Mouse (Mus musculus) embryonic facial prominence, embryonic 10.5 days (tissue): ENCODE measurements around the gene Lama4. TPM values are rescaled to one million over a fixed set of nuclear protein-coding genes. Genes with fewer than 3 reads are reported as not detected.

Experiments
- DNase-seq: peaks from one replicate; pipeline ENCODE4 v3.0.0-alpha.2; 2017; ENCODE audit warnings: low spot score
- H3K27ac ChIP-seq: fragments of 300-500 bp; sonication (generic); replicated peaks from 2 replicates; pipeline ENCODE4 v1.5.1; 2016; ENCODE audit warnings: mild to moderate bottlenecking
- H3K27me3 ChIP-seq: fragments of 300-500 bp; sonication (generic); replicated peaks from 2 replicates; pipeline ENCODE4 v1.6.1; 2016; ENCODE audit warnings: low read depth, mild to moderate bottlenecking; ENCODE audit not compliant: poor library complexity, severe bottlenecking
- H3K36me3 ChIP-seq: fragments of 300-500 bp; sonication (generic); replicated peaks from 2 replicates; pipeline ENCODE4 v1.6.1; 2016; ENCODE audit warnings: mild to moderate bottlenecking, moderate library complexity
- H3K4me1 ChIP-seq: fragments of 300-500 bp; sonication (generic); 2 replicates; pipeline ENCODE4 v1.6.1; 2016
- H3K4me3 ChIP-seq: fragments of 300-500 bp; sonication (generic); 2 replicates; pipeline ENCODE4 v1.5.1; 2016; ENCODE audit warnings: mild to moderate bottlenecking, moderate library complexity
- H3K9me3 ChIP-seq: fragments of 300-500 bp; sonication (generic); 2 replicates; pipeline ENCODE4 v1.6.1; 2016; ENCODE audit warnings: mild to moderate bottlenecking
- WGBS: fragments of 180-500 bp; shearing (Covaris S2); methylation state at CpG from one replicate; pipeline ENCODE4 v1.1.7; 2016; 5-methylcytosine and 5-hydroxymethylcytosine counted together
- polyA plus RNA-seq: library from polyadenylated mRNA; unstranded; fragments of >200 nt; fragmentation: Nextera tagmentation; extraction: Ambion mirVana; gene quantifications from 2 replicates; pipeline ENCODE4 v1.2.1, GENCODE M21; 2016

Gene Lama4
- polyA plus RNA-seq, 1 experiment from 2014 or later, result 25.3 TPM

- H3K27me3 ChIP-seq, result no peaks in the 10 kb centered on the region
- H3K36me3 ChIP-seq, result peaks cover 99% of the 10 kb centered on the region
- H3K4me1 ChIP-seq, result peaks cover 7% of the 10 kb centered on the region
- H3K9me3 ChIP-seq, result no peaks in the 10 kb centered on the region
- no peak overlapping the region for H3K4me3 ChIP-seq
- WGBS, result 96% methylated on average over 2 of the region's 2 CpGs
- H3K27ac ChIP-seq, result no peak overlapping the region
- no peak for DNase-seq
Measured at GRCm38 (mm10) chr10:39141401-39141800, 176.1 kb downstream of the Lama4 start.

GRCm38 (mm10) chr10:39142216-39142615, 176.9 kb downstream of the Lama4 start:
- H3K27ac ChIP-seq, result no peak overlapping the region
- no peak for DNase-seq
- no peaks in the 10 kb centered on the region for H3K4me1 ChIP-seq
- no peaks in the 10 kb centered on the region for H3K27me3 ChIP-seq
- no peaks in the 10 kb centered on the region for H3K9me3 ChIP-seq
- 81% methylated on average over 12 of the region's 12 CpGs for WGBS
- H3K36me3 ChIP-seq, result peaks cover 99% of the 10 kb centered on the region
- H3K4me3 ChIP-seq, result no peak overlapping the region

GRCm38 (mm10) chr10:39156719-39157118, 191.4 kb downstream of the Lama4 start:
- H3K27ac ChIP-seq, result no peak overlapping the region
- H3K4me3 ChIP-seq, result no peak overlapping the region
- H3K4me1 ChIP-seq, result no peaks in the 10 kb centered on the region
- WGBS, result 85% methylated on average over 5 of the region's 5 CpGs
- DNase-seq, result no peak
- no peaks in the 10 kb centered on the region for H3K27me3 ChIP-seq
- H3K36me3 ChIP-seq, result peaks cover 24% of the 10 kb centered on the region
- no peaks in the 10 kb centered on the region for H3K9me3 ChIP-seq

GRCm38 (mm10) chr10:39157321-39157720, 192.0 kb downstream of the Lama4 start:
- no peaks in the 10 kb centered on the region for H3K9me3 ChIP-seq
- no peaks in the 10 kb centered on the region for H3K4me1 ChIP-seq
- H3K4me3 ChIP-seq, result no peak overlapping the region
- no peak for DNase-seq
- H3K36me3 ChIP-seq, result peaks cover 21% of the 10 kb centered on the region
- 91% methylated on average over 1 of the region's 1 CpGs for WGBS
- no peaks in the 10 kb centered on the region for H3K27me3 ChIP-seq
- H3K27ac ChIP-seq, result no peak overlapping the region

GRCm38 (mm10) chr10:39158306-39158705, 193.0 kb downstream of the Lama4 start:
- H3K36me3 ChIP-seq, result peaks cover 13% of the 10 kb centered on the region
- WGBS, result 50% methylated on average over 12 of the region's 12 CpGs
- no peaks in the 10 kb centered on the region for H3K27me3 ChIP-seq
- H3K27ac ChIP-seq, result no peak overlapping the region
- H3K4me1 ChIP-seq, result peaks cover 9% of the 10 kb centered on the region
- no peak for DNase-seq
- no peak overlapping the region for H3K4me3 ChIP-seq
- no peaks in the 10 kb centered on the region for H3K9me3 ChIP-seq

Other genes with a start within 250 kb of the Lama4 start
- not detected in 2 replicates for gene Rfpl4b, start 143.7 kb upstream of the Lama4 start, polyA plus RNA-seq
- gene Fam229b, start 168.4 kb downstream of the Lama4 start, polyA plus RNA-seq, result 10.8 and 12.2 TPM in 2 replicates
- gene Tube1, start 168.5 kb downstream of the Lama4 start, polyA plus RNA-seq, result 24.7 and 25.5 TPM in 2 replicates
- gene Ccn6, start 198.3 kb downstream of the Lama4 start, polyA plus RNA-seq, result 0.24 and 0.36 TPM in 2 replicates